Mouse (Mus musculus) forebrain, embryonic 14.5 days (tissue): ENCODE data around the gene Cgn. TPM values are rescaled to one million over a fixed set of nuclear protein-coding genes. Genes with fewer than 3 reads are reported as not detected.
A peak's percentile ranks its signal among the peaks of the same experiment; 100 is the strongest.

Experiments used
- ATAC-seq: fragments of 200-750 bp; cut with Nextera tagmentation; 2 replicates; pipeline ENCODE4 v1.8.0; 2017; ENCODE audit warnings: mild to moderate bottlenecking, moderate library complexity
- DNase-seq: peaks from one replicate; pipeline ENCODE4 v3.0.0-alpha.2; 2015; ENCODE audit warnings: low spot score
- H3K27ac ChIP-seq: fragments of 300-500 bp; sonication (generic); 2 replicates; pipeline ENCODE4 v1.5.1; 2014; ENCODE audit warnings: low read depth, mild to moderate bottlenecking, control low read depth, low read length, moderate library complexity
- H3K27me3 ChIP-seq: fragments of 300-500 bp; sonication (generic); replicated peaks from 2 replicates; pipeline ENCODE4 v1.6.1; 2014; ENCODE audit warnings: low read length, control low read depth, mixed read lengths; ENCODE audit not compliant: control insufficient read depth, insufficient read depth
- H3K36me3 ChIP-seq: fragments of 300-500 bp; sonication (generic); 2 replicates; pipeline ENCODE4 v1.6.1; 2014; ENCODE audit warnings: low read length, control low read depth; ENCODE audit not compliant: control insufficient read depth, insufficient read depth
- H3K4me1 ChIP-seq: fragments of 300-500 bp; sonication (generic); 2 replicates; pipeline ENCODE4 v1.6.1; 2014; ENCODE audit warnings: antibody characterized with exemption, low read length, control low read depth; ENCODE audit not compliant: control insufficient read depth, insufficient read depth
- H3K4me2 ChIP-seq: fragments of 300-500 bp; sonication (generic); 2 replicates; pipeline ENCODE4 v1.6.1; 2014; ENCODE audit warnings: mild to moderate bottlenecking, control low read depth, low read length
- H3K4me3 ChIP-seq: fragments of 300-500 bp; sonication (generic); 2 replicates; pipeline ENCODE4 v1.5.1; 2014; ENCODE audit warnings: low read depth, low read length, control low read depth
- H3K9ac ChIP-seq: fragments of 300-500 bp; sonication (generic); 2 replicates; pipeline ENCODE4 v1.6.1; 2014; ENCODE audit warnings: mild to moderate bottlenecking, low read length, control low read depth, moderate library complexity
- H3K9me3 ChIP-seq: fragments of 300-500 bp; sonication (generic); replicated peaks from 2 replicates; pipeline ENCODE4 v1.6.1; 2016; ENCODE audit warnings: low read length, control low read depth, mixed read lengths; ENCODE audit not compliant: control insufficient read depth
- WGBS: fragments of 180-500 bp; shearing (Covaris S2); extraction: QIAGEN DNeasy Blood & Tissue Kit; methylation state at CpG from one replicate; pipeline ENCODE4 v1.1.7; 2014; 5-methylcytosine and 5-hydroxymethylcytosine counted together
- polyA plus RNA-seq: library from polyadenylated mRNA; unstranded; fragments of >200 nt; fragmentation: Nextera tagmentation; extraction: Ambion mirVana; gene quantifications from 2 replicates; pipeline ENCODE4 v1.2.1, GENCODE M21; 2014

Gene Cgn
- polyA plus RNA-seq, 1 experiment from 2014 or later, result 1.9 TPM

DNA sequence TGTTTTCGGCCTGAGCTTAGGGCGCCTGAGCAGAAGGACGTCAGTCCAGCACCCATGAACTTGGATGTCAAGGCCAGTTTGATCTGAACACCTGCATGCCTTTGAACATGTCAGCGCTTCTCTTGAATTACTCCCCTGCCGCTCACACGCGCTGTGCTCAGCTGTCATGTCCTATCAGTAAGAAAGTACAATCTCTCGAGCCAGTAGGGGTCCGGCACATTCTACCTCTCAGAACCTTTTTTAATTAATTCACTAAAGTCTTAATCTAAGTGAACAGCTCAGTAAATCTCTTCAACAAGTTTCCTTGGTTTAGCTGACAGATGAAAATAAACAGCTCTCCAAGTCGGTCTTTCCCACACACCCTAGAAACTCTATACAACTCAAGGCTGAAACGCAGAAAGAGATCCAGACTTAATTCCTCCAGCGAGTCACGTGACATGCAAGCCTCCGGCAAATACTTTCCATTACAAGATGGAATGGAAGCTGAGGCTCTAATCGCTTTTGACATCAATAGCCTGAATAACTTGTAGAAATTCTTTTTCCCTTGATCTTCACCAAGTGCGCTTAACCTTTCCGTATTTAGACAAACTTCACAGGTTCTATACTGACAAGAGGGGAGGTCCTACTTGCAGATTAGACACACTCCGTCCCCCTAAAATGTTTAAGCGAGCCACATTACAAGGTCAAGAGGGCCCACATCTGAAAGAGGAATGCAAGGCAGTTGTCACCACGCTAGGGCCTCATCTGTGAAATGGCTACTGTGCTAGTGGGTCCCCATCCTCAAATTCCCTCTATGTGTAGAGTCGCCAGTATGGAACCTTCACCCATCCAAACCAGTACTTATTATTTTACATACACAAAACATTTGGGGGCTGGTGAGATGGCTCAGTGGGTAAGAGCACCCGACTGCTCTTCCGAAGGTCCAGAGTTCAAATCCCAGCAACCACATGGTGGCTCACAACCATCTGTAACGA is 33.4 kb upstream of the Cgn start:
- Histone ChIP-seq H3K9ac (no peak overlapping the region), H3K4me2 (no peak overlapping the region), H3K4me1 (peaks cover 5% of the 10 kb centered on the region; the same call in 1 of the 2 replicates), H3K4me3 (no peak overlapping the region), H3K27ac (no peak overlapping the region), H3K9me3 (no peaks in the 10 kb centered on the region), H3K36me3 (no peaks in the 10 kb centered on the region), H3K27me3 (no peaks in the 10 kb centered on the region)
- DNase-seq (no peak), ATAC-seq (no peak)
- 71% methylated on average over 24 of the region's 24 CpGs for WGBS

- H3K27me3 ChIP-seq, result no peaks in the 10 kb centered on the region
- peaks cover 5% of the 10 kb centered on the region; the same call in 1 of the 2 replicates for H3K4me1 ChIP-seq
- ATAC-seq, result no peak
- DNase-seq, result no peak
- H3K4me2 ChIP-seq, result no peak overlapping the region
- H3K27ac ChIP-seq, result no peak overlapping the region
- H3K36me3 ChIP-seq, result no peaks in the 10 kb centered on the region
- H3K9ac ChIP-seq, result no peak overlapping the region
- WGBS, result 88% methylated on average over 2 of the region's 2 CpGs
- no peaks in the 10 kb centered on the region for H3K9me3 ChIP-seq
- no peak overlapping the region for H3K4me3 ChIP-seq
These were observed 31.4 kb upstream of the Cgn start for GRCm38 (mm10) chr3:94817731-94818130.

DNA sequence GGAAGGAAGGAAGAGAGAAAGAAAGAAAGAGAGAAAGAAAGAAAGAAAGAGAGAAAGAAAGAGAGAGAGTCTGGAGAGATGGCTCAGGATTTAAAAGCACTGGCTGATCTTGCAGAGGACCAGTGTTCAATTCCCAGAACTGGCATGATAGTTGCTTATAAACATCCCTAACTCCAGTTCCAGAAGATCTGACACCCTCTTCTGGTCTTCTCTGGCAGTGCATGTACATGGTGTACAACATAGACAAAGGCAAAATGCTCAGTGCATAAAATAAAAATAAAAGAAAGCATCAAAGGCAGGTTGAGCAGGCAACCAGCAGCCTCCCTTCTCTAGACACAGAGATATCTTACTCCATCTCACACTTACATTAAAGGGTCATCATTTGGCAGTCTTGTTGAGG is 29.3 kb upstream of the Cgn start:
- Histone ChIP-seq H3K27me3 (no peaks in the 10 kb centered on the region), H3K9ac (no peak overlapping the region), H3K36me3 (no peaks in the 10 kb centered on the region), H3K27ac (no peak overlapping the region), H3K4me2 (no peak overlapping the region), H3K4me1 (no peaks in the 10 kb centered on the region), H3K4me3 (no peak overlapping the region), H3K9me3 (no peaks in the 10 kb centered on the region)
- no peak for ATAC-seq
- DNase-seq, result no peak

DNA sequence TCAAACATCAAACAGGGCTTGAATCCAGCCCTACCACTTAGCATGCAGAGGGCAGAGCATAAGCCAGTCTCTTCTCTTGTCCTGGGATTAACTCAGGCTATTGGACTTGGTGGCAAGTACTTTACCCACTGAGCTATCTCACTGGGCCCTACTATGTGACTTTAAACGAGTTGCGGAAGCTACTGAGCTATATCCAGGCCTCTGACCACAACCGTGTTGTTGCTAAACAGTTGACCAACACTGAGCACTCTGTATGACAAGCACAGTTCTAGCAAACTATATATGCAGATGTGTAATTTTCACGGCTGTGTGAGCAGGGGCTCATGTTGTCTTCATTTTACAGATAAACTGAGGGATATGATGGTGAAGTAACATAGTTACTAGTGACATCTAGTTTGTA is 28.4 kb upstream of the Cgn start:
- DNase-seq (no peak), ATAC-seq (no peak)
- no peak overlapping the region for H3K4me3 ChIP-seq
- H3K36me3 ChIP-seq, result no peaks in the 10 kb centered on the region
- no peak overlapping the region for H3K9ac ChIP-seq
- 78% methylated on average over 4 of the region's 4 CpGs for WGBS
- H3K27ac ChIP-seq, result no peak overlapping the region
- no peak overlapping the region for H3K4me2 ChIP-seq
- no peaks in the 10 kb centered on the region for H3K27me3 ChIP-seq
- no peaks in the 10 kb centered on the region for H3K4me1 ChIP-seq
- H3K9me3 ChIP-seq, result no peaks in the 10 kb centered on the region

DNA sequence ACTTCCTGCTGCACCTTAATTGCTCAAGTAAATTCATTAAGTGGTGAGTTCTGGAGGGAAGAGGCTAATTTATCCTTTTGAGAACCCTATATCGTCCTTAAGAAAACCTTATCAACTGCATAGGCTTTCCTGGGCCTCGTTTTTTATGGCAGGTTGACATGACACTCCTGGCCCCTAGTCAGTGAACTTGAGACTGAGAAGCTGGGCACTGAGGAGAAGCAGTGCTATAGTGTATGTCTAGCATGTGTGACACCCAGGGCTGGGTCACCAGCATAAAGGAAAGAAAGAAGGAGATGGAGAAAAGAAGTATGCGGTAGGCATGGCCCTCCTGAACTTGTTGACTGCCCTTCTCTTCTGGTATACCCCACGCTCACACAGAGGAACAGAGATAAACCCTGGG is 27.8 kb upstream of the Cgn start:
- Histone ChIP-seq H3K4me2 (no peak overlapping the region), H3K9ac (no peak overlapping the region), H3K4me1 (no peaks in the 10 kb centered on the region), H3K27ac (no peak overlapping the region), H3K27me3 (no peaks in the 10 kb centered on the region), H3K4me3 (no peak overlapping the region), H3K36me3 (no peaks in the 10 kb centered on the region), H3K9me3 (no peaks in the 10 kb centered on the region)
- WGBS, result 82% methylated on average over 4 of the region's 4 CpGs
- no peak for ATAC-seq
- no peak for DNase-seq

- H3K9me3 ChIP-seq, result no peaks in the 10 kb centered on the region
- H3K27ac ChIP-seq, result no peak overlapping the region
- no peak overlapping the region for H3K9ac ChIP-seq
- DNase-seq (no peak), ATAC-seq (no peak)
- 89% methylated on average over 3 of the region's 3 CpGs for WGBS
- H3K27me3 ChIP-seq, result no peaks in the 10 kb centered on the region
- H3K4me3 ChIP-seq, result no peak overlapping the region
- H3K4me1 ChIP-seq, result no peaks in the 10 kb centered on the region
- H3K36me3 ChIP-seq, result no peaks in the 10 kb centered on the region
- H3K4me2 ChIP-seq, result no peak overlapping the region
These were observed 27.4 kb upstream of the Cgn start for GRCm38 (mm10) chr3:94813651-94814050.

GRCm38 (mm10) chr3:94811628-94812027 is 25.3 kb upstream of the Cgn start:
- WGBS, result 19% methylated on average over 4 of the region's 4 CpGs
- ATAC-seq, result no peak
- Histone ChIP-seq H3K36me3 (no peaks in the 10 kb centered on the region), H3K9me3 (no peaks in the 10 kb centered on the region), H3K27ac (no peak overlapping the region), H3K27me3 (no peaks in the 10 kb centered on the region), H3K4me2 (no peak overlapping the region), H3K9ac (no peak overlapping the region), H3K4me1 (no peaks in the 10 kb centered on the region), H3K4me3 (no peak overlapping the region)
- DNase-seq, result peak; percentile 55

DNA sequence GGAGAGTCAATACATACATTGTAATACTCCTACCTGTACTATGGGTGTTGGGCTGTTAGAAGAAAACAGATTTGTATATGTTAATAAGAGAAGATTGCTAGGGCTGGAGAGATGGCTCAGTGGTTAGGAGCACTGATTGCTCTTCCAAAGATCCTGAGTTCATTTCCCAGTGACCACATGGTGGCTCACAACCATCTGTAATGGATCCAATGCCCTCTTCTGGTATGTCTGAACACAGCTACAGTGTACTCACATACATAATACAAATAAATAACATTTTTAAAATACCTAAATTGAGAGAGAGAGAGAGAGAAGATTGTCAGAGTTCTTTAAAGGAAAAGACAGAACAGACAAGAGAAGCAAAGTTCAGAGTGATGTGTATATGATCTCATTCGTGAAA is 22.0 kb upstream of the Cgn start:
- Histone ChIP-seq H3K4me3 (no peak overlapping the region), H3K9me3 (no peaks in the 10 kb centered on the region), H3K27ac (no peak overlapping the region), H3K9ac (no peak overlapping the region), H3K4me1 (peaks cover 8% of the 10 kb centered on the region), H3K4me2 (no peak overlapping the region), H3K27me3 (no peaks in the 10 kb centered on the region), H3K36me3 (no peaks in the 10 kb centered on the region)
- DNase-seq, result no peak
- WGBS, result 92% methylated on average over 1 of the region's 1 CpGs
- no peak for ATAC-seq

DNA sequence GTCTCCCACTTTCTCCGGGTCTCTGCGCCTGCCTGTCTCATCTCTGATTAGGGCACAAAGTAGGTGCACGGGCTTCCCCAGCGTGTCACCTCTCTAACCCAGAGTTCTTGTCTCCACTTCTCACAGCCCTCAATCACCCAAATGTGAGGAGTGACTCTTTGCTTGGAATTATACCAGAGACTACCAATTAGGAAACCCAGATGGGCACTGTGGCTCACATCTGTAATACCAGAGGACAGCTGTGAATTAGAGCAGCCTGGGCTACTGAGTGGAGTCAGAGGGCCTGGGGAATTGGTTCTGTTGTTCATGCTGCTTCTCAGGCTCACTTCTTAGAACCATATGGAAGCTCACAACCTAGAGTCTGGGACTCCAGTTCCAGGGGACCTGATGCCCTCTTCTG is 18.7 kb upstream of the Cgn start:
- 75% methylated on average over 4 of the region's 4 CpGs for WGBS
- Histone ChIP-seq H3K27me3 (no peaks in the 10 kb centered on the region), H3K9ac (no peak overlapping the region), H3K27ac (no peak overlapping the region), H3K4me3 (no peak overlapping the region), H3K4me2 (no peak overlapping the region), H3K36me3 (no peaks in the 10 kb centered on the region), H3K4me1 (peaks cover 8% of the 10 kb centered on the region), H3K9me3 (no peaks in the 10 kb centered on the region)
- DNase-seq, result no peak
- ATAC-seq, result no peak
